Mouse (Mus musculus) CH12.LX (cell line): Measurements from ENCODE around the gene Sowaha. TPM values are rescaled to one million over a fixed set of nuclear protein-coding genes. Genes with fewer than 3 reads are reported as not detected.
A peak's percentile ranks its signal among the peaks of the same experiment; 100 is the strongest.

Experiments
- DNase-seq: peaks from one replicate; pipeline ENCODE4 v3.0.0-alpha.2; 2013; ENCODE audit errors: extremely low read depth
- H3K27ac ChIP-seq: 2 replicates; pipeline ENCODE4 v1.5.1; 2012; ENCODE audit warnings: low read depth, mild to moderate bottlenecking, control low read depth, moderate library complexity; ENCODE audit not compliant: insufficient read depth
- H3K27me3 ChIP-seq: replicated peaks from 2 replicates; pipeline ENCODE3; 2012; ENCODE audit warnings: inconsistent platforms
- H3K36me3 ChIP-seq, 2 experiments: replicated peaks in 1 of 2; 2 replicates each; pipeline versions ENCODE3 to v1.6.1; 2012; ENCODE audit warnings: inconsistent platforms in 1 of 2, low read length in 1 of 2, mild to moderate bottlenecking in 1 of 2, mixed read lengths in 1 of 2, moderate library complexity in 1 of 2; ENCODE audit not compliant: control insufficient read depth in 1 of 2, insufficient read depth in 1 of 2
- H3K4me1 ChIP-seq, 2 experiments: 2 replicates each; pipeline ENCODE4 v1.6.1; 2012; ENCODE audit warnings: inconsistent platforms in 1 of 2, moderate library complexity in 1 of 2; ENCODE audit not compliant: insufficient read depth in 2 of 2, control insufficient read depth in 1 of 2
- H3K4me2 ChIP-seq: 2 replicates; pipeline ENCODE4 v1.6.1; 2012; ENCODE audit warnings: low read depth, mild to moderate bottlenecking, control low read depth; ENCODE audit not compliant: poor library complexity, insufficient read depth, severe bottlenecking
- H3K4me3 ChIP-seq, 3 experiments: fragments of 150-350 bp in 1 of 3; sonication (generic) in 1 of 3; replicated peaks in 1 of 3; 2 replicates each; pipeline versions ENCODE3 to v1.5.1; 2011 to 2012; ENCODE audit warnings: low read depth in 2 of 3, low read length in 2 of 3, mild to moderate bottlenecking in 2 of 3, moderate library complexity in 2 of 3, control low read depth in 1 of 3, improper control_type of control experiment in 1 of 3, inconsistent platforms in 1 of 3, mixed read lengths in 1 of 3; ENCODE audit not compliant: poor library complexity in 1 of 3
- H3K79me2 ChIP-seq: replicated peaks from 2 replicates; pipeline ENCODE4 v1.6.1; 2012; ENCODE audit warnings: mild to moderate bottlenecking, moderate library complexity; ENCODE audit not compliant: control insufficient read depth, poor library complexity, insufficient read depth, severe bottlenecking; ENCODE audit errors: extremely low read depth
- H3K9ac ChIP-seq: 2 replicates; pipeline ENCODE4 v1.6.1; 2012; ENCODE audit warnings: low read depth, mild to moderate bottlenecking, control low read depth, moderate library complexity; ENCODE audit not compliant: insufficient read depth
- H3K9me3 ChIP-seq: replicated peaks from 2 replicates; pipeline ENCODE3; 2012; ENCODE audit warnings: low read length, inconsistent platforms, mixed read lengths
- BHLHE40 ChIP-seq: IDR thresholded peaks from 2 replicates; pipeline ENCODE4 v1.6.1; 2011; ENCODE audit warnings: mild to moderate bottlenecking, low read depth, low read length, improper control_type of control experiment
- CHD1 ChIP-seq: IDR thresholded peaks from 2 replicates; pipeline ENCODE4 v1.6.1; 2012; ENCODE audit warnings: low read depth, low read length, improper control_type of control experiment, inconsistent platforms
- CTCF ChIP-seq, 2 experiments: IDR thresholded peaks in 1 of 2; conservative IDR thresholded peaks in 1 of 2; 2 replicates each; pipeline ENCODE4 v1.5.1; 2011 to 2012; ENCODE audit warnings: low read depth in 2 of 2, low read length in 2 of 2, improper control_type of control experiment in 1 of 2, inconsistent platforms in 1 of 2, mild to moderate bottlenecking in 1 of 2, moderate library complexity in 1 of 2
- E2F4 ChIP-seq: IDR thresholded peaks from 2 replicates; pipeline ENCODE4 v1.6.1; 2011; ENCODE audit warnings: low read depth, low read length, improper control_type of control experiment; ENCODE audit not compliant: insufficient replicate concordance
- ELF1 ChIP-seq: IDR thresholded peaks from 2 replicates; pipeline ENCODE4 v1.6.1; 2014; ENCODE audit warnings: low read depth, mild to moderate bottlenecking, inconsistent platforms, low read length, improper control_type of control experiment
- IRF4 ChIP-seq: IDR thresholded peaks from 2 replicates; pipeline ENCODE4 v1.6.1; 2014; ENCODE audit warnings: low read depth, mild to moderate bottlenecking, inconsistent platforms, low read length, improper control_type of control experiment
- JUN ChIP-seq: IDR thresholded peaks from 2 replicates; pipeline ENCODE4 v1.6.1; 2011; ENCODE audit warnings: low read depth, mild to moderate bottlenecking, low read length, improper control_type of control experiment, moderate library complexity; ENCODE audit not compliant: insufficient read depth
- MAFK ChIP-seq: IDR thresholded peaks from 2 replicates; pipeline ENCODE4 v1.6.1; 2011; ENCODE audit warnings: low read length, improper control_type of control experiment; ENCODE audit not compliant: insufficient replicate concordance
- MAZ ChIP-seq: IDR thresholded peaks from 2 replicates; pipeline ENCODE4 v1.6.1; 2012; ENCODE audit warnings: low read depth, mild to moderate bottlenecking, inconsistent platforms, low read length, improper control_type of control experiment, moderate library complexity
- MXI1 ChIP-seq: IDR thresholded peaks from 2 replicates; pipeline ENCODE4 v1.6.1; 2011; ENCODE audit warnings: mild to moderate bottlenecking, low read depth, low read length, improper control_type of control experiment
- NELFE ChIP-seq: IDR thresholded peaks from 2 replicates; pipeline ENCODE4 v1.6.1; 2011; ENCODE audit warnings: low read depth, low read length, improper control_type of control experiment
- POLR2AphosphoS2 ChIP-seq: IDR thresholded peaks from 2 replicates; pipeline ENCODE4 v1.6.1; 2011; ENCODE audit warnings: low read depth, low read length, improper control_type of control experiment
- RAD21 ChIP-seq: IDR thresholded peaks from 2 replicates; pipeline ENCODE4 v1.6.1; 2011; ENCODE audit warnings: low read depth, mild to moderate bottlenecking, low read length, improper control_type of control experiment, moderate library complexity
- SMC3 ChIP-seq: IDR thresholded peaks from 2 replicates; pipeline ENCODE4 v1.6.1; 2011; ENCODE audit warnings: low read depth, low read length, improper control_type of control experiment
- USF1 ChIP-seq: IDR thresholded peaks from 2 replicates; pipeline ENCODE4 v1.6.1; 2014; ENCODE audit warnings: low read depth, mild to moderate bottlenecking, inconsistent platforms, low read length, improper control_type of control experiment
- ZKSCAN1 ChIP-seq: IDR thresholded peaks from 2 replicates; pipeline ENCODE4 v1.6.1; 2012; ENCODE audit warnings: low read depth, inconsistent platforms, low read length, improper control_type of control experiment, borderline replicate concordance
- ZMIZ1 ChIP-seq: IDR thresholded peaks from 2 replicates; pipeline ENCODE4 v1.6.1; 2012; ENCODE audit warnings: low read depth, mild to moderate bottlenecking, inconsistent platforms, low read length, improper control_type of control experiment
- dilution Hi-C: fragments of 300-500 bp; cut with MboI; formaldehyde crosslinking; loops from 2 replicates; pipeline ENCODE4 v1.14.3; 2020; ENCODE audit warnings: low sequenced_read_pairs; ENCODE audit not compliant: extremely low pct_unique_long_range_greater_than_20kb, extremely low pct_ligation_motif_present
- in situ Hi-C: fragments of 300-500 bp; cut with MboI; formaldehyde crosslinking; loops from 3 replicates; pipeline ENCODE4 v1.14.3; 2019; ENCODE audit warnings: low sequenced_read_pairs, low pct_ligation_motif_present, low pct_unique_long_range_greater_than_20kb, mixed read lengths
- polyA plus RNA-seq: library from polyadenylated mRNA; unstranded; fragments of >175 nt; gene quantifications from 2 replicates; pipeline ENCODE4 v1.2.1, GENCODE M21; 2012; ENCODE audit warnings: low read depth; ENCODE audit not compliant: insufficient read length
- total RNA-seq, 2 experiments: library from RNA; depleted of rRNA; stranded (reverse); fragments of 300-350 nt in 1 of 2; fragments of >200 nt in 1 of 2; gene quantifications; 2 replicates each; pipeline ENCODE4 v1.2.3; 2012 to 2014

Sowaha gene
- total and polyA plus RNA-seq, 3 experiments = not detected

DNA sequence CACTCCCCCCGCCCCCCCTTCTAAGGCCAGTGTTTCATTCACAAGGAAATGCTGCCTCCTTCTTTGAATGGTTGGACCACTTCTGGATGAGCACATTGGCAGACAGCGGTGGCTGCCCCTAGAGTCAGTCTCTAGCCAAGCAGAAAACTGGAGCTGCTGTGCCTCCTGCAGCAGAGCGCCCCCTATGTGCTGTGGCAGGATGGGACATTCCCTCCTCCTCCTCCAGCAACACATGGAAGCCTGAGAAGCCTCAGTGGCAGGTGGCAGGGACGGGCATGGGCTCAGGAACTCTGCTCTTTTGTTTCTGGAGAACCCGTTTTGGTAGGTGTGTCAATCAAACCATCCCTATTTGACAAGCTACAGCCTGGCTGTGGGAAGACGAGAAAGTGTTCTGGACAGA, 44.8 kb upstream of the Sowaha start:
- peak; percentile 64 for DNase-seq
- Histone ChIP-seq H3K4me1 (peaks cover 4 to 25% of the 10 kb centered on the region in 2 experiments), H3K9me3 (no peaks in the 10 kb centered on the region), H3K4me3 (no peak overlapping the region), H3K27me3 (peaks cover 9% of the 10 kb centered on the region), H3K79me2 (no peaks in the 10 kb centered on the region), H3K36me3 (peaks cover 0 to 2% of the 10 kb centered on the region in 2 experiments), H3K27ac (no peak overlapping the region), H3K9ac (no peak overlapping the region), H3K4me2 (no peak overlapping the region)
- dilution Hi-C loops (no loop called here), in situ Hi-C loops (loop anchor here (5.0 kb wide), 1 partner anchor 37 kb away; no protein-coding TSS in a partner anchor)
- TF ChIP-seq POLR2AphosphoS2 = no peak
- TF ChIP-seq USF1 = no peak
- no peak for TF ChIP-seq E2F4
- no peak for TF ChIP-seq ZKSCAN1
- TF ChIP-seq CTCF (conservative IDR thresholded peaks at IDR 0.05 in 1 of 2, IDR thresholded peaks at IDR 0.05 in 1 of 2; ENCODE audit: low read depth in 2 of 2, low read length in 2 of 2) = peak; percentile 83 to 86; a peak in 3 of 4 replicates
- no peak for TF ChIP-seq IRF4
- TF ChIP-seq SMC3 = peak; percentile 42
- TF ChIP-seq NELFE = no peak
- no peak for TF ChIP-seq MXI1
- peak; percentile 49 for TF ChIP-seq RAD21

DNA sequence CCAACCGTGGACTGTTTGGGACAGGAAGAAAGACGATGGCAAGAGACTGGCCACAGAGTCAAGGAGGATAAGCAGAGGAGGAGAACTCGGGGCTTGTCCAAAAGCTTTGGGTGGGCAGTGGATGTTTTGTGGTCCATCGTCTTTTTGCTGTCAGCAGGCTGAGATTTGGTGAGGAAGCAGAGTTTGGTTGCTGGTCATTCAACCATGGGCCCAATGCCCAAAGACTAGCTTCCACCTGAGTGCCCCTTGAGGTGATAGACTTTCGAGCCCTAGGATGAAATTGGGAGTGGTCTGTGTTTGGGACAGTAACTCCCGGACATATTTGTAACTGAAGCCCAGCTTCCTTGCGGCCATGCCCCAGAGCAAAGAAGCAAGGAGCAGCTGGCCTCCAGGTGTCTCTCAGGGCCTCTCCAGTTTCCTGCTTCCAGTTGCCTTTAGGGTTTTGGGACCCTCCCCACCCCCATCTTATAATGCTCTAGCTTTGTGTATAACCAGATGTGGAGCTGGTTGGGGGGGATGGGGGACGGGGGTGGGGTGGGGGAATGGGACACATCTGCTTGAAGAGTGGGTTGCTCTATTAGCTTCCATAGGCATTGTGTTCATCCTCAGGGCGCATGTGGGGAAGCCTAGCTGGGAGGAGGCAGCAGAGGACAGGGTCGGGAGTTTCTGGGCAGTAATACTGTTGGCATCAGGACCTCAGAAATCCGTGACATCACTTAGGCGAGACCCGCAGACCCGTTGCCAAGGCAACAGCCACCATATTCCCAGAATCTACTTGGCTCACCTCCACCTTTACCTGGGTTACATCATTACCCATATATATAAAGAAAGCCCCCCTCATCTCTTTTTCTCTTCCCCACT, 43.7 kb upstream of the Sowaha start:
- no peaks in the 10 kb centered on the region for H3K9me3 ChIP-seq
- no peak overlapping the region for H3K4me3 ChIP-seq
- no peak overlapping the region for H3K4me2 ChIP-seq
- no peaks in the 10 kb centered on the region for H3K79me2 ChIP-seq
- no peak for TF ChIP-seq CTCF (conservative IDR thresholded peaks at IDR 0.05 in 1 of 2, IDR thresholded peaks at IDR 0.05 in 1 of 2; ENCODE audit: low read depth in 2 of 2, low read length in 2 of 2)
- TF ChIP-seq ZMIZ1 = no peak
- no peak for TF ChIP-seq BHLHE40
- TF ChIP-seq ELF1 = no peak
- TF ChIP-seq MAFK = no peak
- no peak for TF ChIP-seq CHD1
- no peak for TF ChIP-seq MAZ
- TF ChIP-seq JUN = no peak
- in situ Hi-C loops = no loop called here
- no peak for DNase-seq
- H3K9ac ChIP-seq = no peak overlapping the region
- dilution Hi-C loops = no loop called here
- peaks cover 16% of the 10 kb centered on the region for H3K27me3 ChIP-seq
- peaks cover 8 to 31% of the 10 kb centered on the region in 2 experiments for H3K4me1 ChIP-seq
- no peaks in the 10 kb centered on the region for H3K36me3 ChIP-seq
- no peak overlapping the region for H3K27ac ChIP-seq
